Mouse (Mus musculus): Measurements from ENCODE around the gene Nup188. TPM values are rescaled to one million over a fixed set of nuclear protein-coding genes. Genes with fewer than 3 reads are reported as not detected.

Gene Nup188
- total RNA-seq, 2 experiments from 2014 or later: 19.4 to 20.5 TPM

- DNase-seq (ENCODE audit: low spot score in 2 of 2): no peak
These were observed 94.6 kb downstream of the Nup188 start for GRCm38 (mm10) chr2:30380564-30381376.

DNA sequence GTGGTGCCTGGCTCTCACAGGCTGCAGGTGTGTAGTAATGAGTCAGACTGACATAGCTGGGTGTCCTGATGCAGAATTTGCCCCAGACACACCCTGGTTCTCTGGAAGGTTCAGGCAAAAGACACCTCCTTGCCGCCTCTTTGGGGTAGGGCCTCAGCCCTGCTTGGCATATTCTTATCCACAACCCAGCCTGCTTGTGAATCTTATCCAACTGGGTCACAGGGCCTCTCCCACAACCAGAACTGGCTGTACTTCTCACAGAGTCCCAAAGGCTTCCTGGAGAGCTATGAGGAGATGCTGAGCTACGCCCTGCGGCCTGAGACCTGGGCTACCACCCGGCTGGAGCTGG is 95.2 kb downstream of the Nup188 start:
- DNase-seq (ENCODE audit: low spot score in 2 of 2): no peak

DNA sequence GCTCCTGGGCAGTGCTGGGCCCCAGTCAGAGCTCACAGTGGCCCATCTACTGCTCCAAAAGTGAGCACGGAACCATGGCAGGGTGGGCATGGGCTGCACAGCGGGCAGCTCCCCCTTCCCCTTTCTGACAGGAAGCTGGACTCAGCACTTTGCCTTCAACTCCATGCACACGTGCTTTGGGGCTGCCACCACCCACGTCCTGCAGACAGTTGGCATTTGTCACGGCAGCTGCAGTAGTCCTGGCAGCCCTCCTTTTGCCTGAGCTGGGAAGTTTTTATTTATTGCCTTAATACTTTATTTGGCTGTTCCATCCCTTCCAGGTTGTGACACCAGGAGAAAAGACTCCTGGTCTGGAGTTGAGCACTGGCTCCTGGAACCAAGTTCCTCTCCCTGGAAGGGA is 98.6 kb downstream of the Nup188 start:
- DNase-seq (ENCODE audit: low spot score in 2 of 2): no peak

DNA sequence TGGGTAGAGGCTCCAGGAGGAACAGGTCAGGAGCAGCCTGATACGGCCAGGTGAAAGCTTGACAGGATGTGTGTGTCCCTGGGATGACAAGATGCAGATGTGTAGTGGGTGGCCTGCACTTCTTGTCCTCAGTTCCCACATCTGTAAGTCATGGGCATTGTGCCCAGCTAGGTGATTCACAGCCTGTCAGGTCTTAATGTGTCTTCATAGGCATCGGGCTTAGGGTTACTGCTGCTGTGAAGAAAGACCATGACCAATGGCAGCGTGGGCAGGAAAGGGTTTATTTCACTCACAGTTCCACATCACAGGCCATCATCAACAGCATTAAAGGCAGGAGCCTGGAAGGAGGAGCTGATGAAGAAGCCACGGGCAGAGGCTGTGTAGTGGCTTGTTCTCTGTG is 99.4 kb downstream of the Nup188 start:
- DNase-seq (ENCODE audit: low spot score in 2 of 2): no peak

DNA sequence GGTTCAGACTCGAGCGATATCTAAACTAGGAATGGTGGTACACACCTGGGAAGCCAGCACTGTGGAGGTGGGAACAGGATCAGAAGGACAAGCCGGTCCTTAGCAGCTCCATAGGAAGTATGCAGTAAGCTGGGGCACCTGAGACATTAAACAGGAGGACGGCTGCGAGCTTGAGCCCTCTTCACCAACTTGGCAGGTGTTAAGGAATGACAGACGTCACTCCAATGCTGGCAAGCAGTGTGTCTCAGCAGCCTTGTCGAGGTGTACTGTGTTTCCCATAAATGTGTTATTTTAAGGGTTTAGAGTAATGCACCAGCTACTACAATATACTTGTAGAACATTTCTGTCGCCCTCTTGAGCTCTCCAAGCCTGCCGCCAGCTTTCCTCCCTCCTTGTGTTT is 100.7 kb downstream of the Nup188 start:
- no peak for DNase-seq (ENCODE audit: low spot score in 2 of 2)

GRCm38 (mm10) chr2:30389000-30389399 is 102.8 kb downstream of the Nup188 start:
- DNase-seq (ENCODE audit: low spot score in 2 of 2): no peak

DNA sequence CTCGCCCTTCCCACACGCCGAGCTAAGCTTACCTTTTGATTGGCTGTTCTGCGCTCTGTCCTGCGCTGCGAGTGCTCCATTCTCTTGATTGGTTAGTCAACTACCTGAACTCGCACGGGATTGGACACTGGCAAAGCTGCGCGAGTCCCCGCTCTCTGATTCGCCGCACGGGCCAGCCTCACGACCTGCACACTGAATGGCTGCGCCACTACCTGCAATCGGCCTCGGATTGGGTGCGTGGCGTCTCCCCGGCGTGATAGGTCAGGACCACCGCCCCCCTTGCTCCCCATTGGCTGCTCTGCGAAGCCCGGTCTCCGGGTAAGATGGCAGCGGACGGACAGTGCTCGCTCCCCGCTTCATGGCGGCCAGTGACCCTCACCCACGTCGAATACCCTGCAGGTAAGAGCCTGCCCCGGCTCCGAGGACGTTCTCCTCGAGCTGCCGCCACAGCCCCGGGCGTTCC is 105.9 kb downstream of the Nup188 start, which contains the start of gene Dolpp1:
Dolpp1 (plus strand) TSS at position 141 of the 463 bp plus-strand sequence.
- peak; percentile 98 to 99 for DNase-seq (ENCODE audit: low spot score in 2 of 2)

GRCm38 (mm10) chr2:30392577-30393369 is 106.6 kb downstream of the Nup188 start:
- peak; percentile 71 to 89 for DNase-seq (ENCODE audit: low spot score in 2 of 2)

GRCm38 (mm10) chr2:30393370-30393656 is 107.1 kb downstream of the Nup188 start:
- DNase-seq (ENCODE audit: low spot score in 2 of 2): no peak

Small RNA genes lying within 50 kb of the gene (microRNA-seq; reads per million reads assigned to microRNA genes)
- gene Gm47292: 0 reads per million in 2 experiments

Other genes with a start within 250 kb of the Nup188 start
- 10 to 100 TPM; 38.0 to 38.3 TPM for gene Wdr34, start 237.5 kb upstream of the Nup188 start, total RNA-seq (2021)
- 100 to 1,000 TPM; 185 to 190 TPM for gene Set, start 229.0 kb upstream of the Nup188 start, total RNA-seq (2021)
- 1 to 10 TPM; 1.2 to 2.3 TPM for gene Pkn3, start 208.7 kb upstream of the Nup188 start, total RNA-seq (2021)
- 10 to 100 TPM; 14.7 TPM for gene Zdhhc12, start 192.7 kb upstream of the Nup188 start, total RNA-seq (2021)
- gene Zer1, start 161.8 kb upstream of the Nup188 start, total RNA-seq (2021): 100 to 1,000 TPM; 160 to 173 TPM
- 10 to 100 TPM; 71.7 to 74.4 TPM for gene Tbc1d13, start 152.7 kb upstream of the Nup188 start, total RNA-seq (2021)
- gene Endog, start 114.9 kb upstream of the Nup188 start, total RNA-seq (2021): 10 to 100 TPM; 21.7 to 24.4 TPM
- gene Spout1, start 107.9 kb upstream of the Nup188 start, total RNA-seq (2021): 10 to 100 TPM; 30.8 to 34.4 TPM
- 10 to 100 TPM; 19.7 to 22.4 TPM for gene Kyat1, start 80.5 kb upstream of the Nup188 start, total RNA-seq (2021)
- gene Lrrc8a, start 48.7 kb upstream of the Nup188 start, total RNA-seq (2021): 10 to 100 TPM; 66.5 to 72.5 TPM
- gene Gm28035, start 45.8 kb upstream of the Nup188 start, total RNA-seq (2021): 1 to 10 TPM; 6.7 to 7.3 TPM
- 10 to 100 TPM; 23.1 to 24.0 TPM for gene Phyhd1, start 20.2 kb upstream of the Nup188 start, total RNA-seq (2021)
- not detected for gene Gm28038, start 5.4 kb upstream of the Nup188 start, total RNA-seq (2021)
- gene Dolk, start 63 bp upstream of the Nup188 start, total RNA-seq (2021): 10 to 100 TPM; 24.4 TPM
- 100 to 1,000 TPM; 241 to 246 TPM for gene Sh3glb2, start 72.9 kb downstream of the Nup188 start, total RNA-seq (2021)
- gene Miga2, start 77.8 kb downstream of the Nup188 start, total RNA-seq (2021): 100 to 1,000 TPM; 105 to 115 TPM
- 10 to 100 TPM; 29.3 to 30.2 TPM for gene Dolpp1, start 105.9 kb downstream of the Nup188 start, total RNA-seq (2021)
- gene Crat, start 129.4 kb downstream of the Nup188 start, total RNA-seq (2021): 10 to 100 TPM; 41.0 to 41.1 TPM
- 100 to 1,000 TPM; 147 to 150 TPM for gene Ptpa, start 129.6 kb downstream of the Nup188 start, total RNA-seq (2021)
- gene Ier5l, start 187.8 kb downstream of the Nup188 start, total RNA-seq (2021): 1 to 10 TPM; 8.5 to 9.4 TPM